Mouse (Mus musculus) kidney, adult 18-20 months (tissue): ENCODE measurements around the gene 1700057G04Rik.

Experiments used
- DNase-seq: peaks from one replicate; pipeline ENCODE4 v3.0.0; 2021

The 1700057G04Rik gene

DNA sequence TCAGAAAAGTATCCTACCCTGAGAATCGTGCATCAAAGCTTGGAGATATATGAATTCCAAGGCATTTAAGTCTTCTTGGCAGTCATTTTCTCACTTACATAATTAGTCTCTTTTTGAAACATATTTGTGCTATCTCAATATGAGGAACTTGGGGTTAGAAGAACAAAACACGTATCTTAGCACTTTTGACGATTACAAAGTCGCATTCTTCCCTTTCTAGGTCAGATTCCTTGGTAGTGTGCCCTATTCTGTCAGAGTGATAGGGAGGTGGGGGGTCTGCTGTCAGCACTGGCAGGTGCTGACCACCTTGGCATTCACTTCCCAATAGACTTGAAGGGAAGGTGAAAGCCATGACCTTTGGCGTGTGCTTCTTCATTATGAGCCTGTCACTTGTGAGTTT lies 93.5 kb downstream of the 1700057G04Rik start:
- DNase-seq, result no peak
